ENCODE assay signal across 21 mouse cellular contexts in genomic region chr3:138226476-138226875, GRCm38 (mm10). TPM values are rescaled to one million over a fixed set of nuclear protein-coding genes. Genes with fewer than 3 reads are reported as not detected.
"Had no signal": no experiment of that assay in that cellular context is flagged by ENCODE, and none has a peak within 500 bp of the region (broad histone marks: within the 10 kb centered on the region; RNA-seq: fewer than 3 reads in every experiment).

No protein-coding gene starts in this region.

- H3K9me3 ChIP-seq: liver, embryonic 13.5 days; liver, embryonic 15.5 days; midbrain, embryonic 12.5 days; neural tube, embryonic 13.5 days; neural tube, embryonic 15.5 days; stomach, embryonic 15.5 days had no signal

- H3K4me2 ChIP-seq: liver, embryonic 13.5 days; liver, embryonic 15.5 days; lung, embryonic 14.5 days; midbrain, embryonic 12.5 days; neural tube, embryonic 13.5 days; neural tube, embryonic 15.5 days; stomach, embryonic 15.5 days had no signal

- DNase-seq: liver, embryonic 13.5 days; retina, postnatal 1 day; right cerebral cortex, adult 18-20 months; right cerebral cortex, postnatal 25 days; right cerebral cortex, postnatal 4 days; thymus, adult 2 months; thymus, postnatal 25 days; thymus, postnatal 4 days had no signal

- ATAC-seq: midbrain, embryonic 16.5 days had no signal

- H3K27ac ChIP-seq: liver, embryonic 13.5 days; liver, embryonic 15.5 days; midbrain, embryonic 12.5 days; neural tube, embryonic 13.5 days; neural tube, embryonic 15.5 days; stomach, postnatal 0 days had no signal

- H3K27me3 ChIP-seq: liver, embryonic 13.5 days; liver, embryonic 15.5 days; midbrain, embryonic 12.5 days; neural tube, embryonic 13.5 days; neural tube, embryonic 15.5 days; stomach, embryonic 15.5 days had no signal

- H3K9ac ChIP-seq: liver, embryonic 13.5 days; liver, embryonic 15.5 days; lung, embryonic 14.5 days; midbrain, embryonic 12.5 days; neural tube, embryonic 13.5 days; neural tube, embryonic 15.5 days; stomach, embryonic 15.5 days had no signal

- H3K4me3 ChIP-seq: liver, embryonic 13.5 days; liver, embryonic 15.5 days; midbrain, embryonic 12.5 days; myocyte; neural tube, embryonic 13.5 days; neural tube, embryonic 15.5 days; stomach, embryonic 15.5 days had no signal

- H3K36me3 ChIP-seq: liver, embryonic 13.5 days; liver, embryonic 15.5 days; midbrain, embryonic 12.5 days; neural tube, embryonic 13.5 days; neural tube, embryonic 15.5 days; stomach, embryonic 15.5 days had no signal

- H3K4me1 ChIP-seq: neural tube, embryonic 13.5 days; neural tube, embryonic 15.5 days; stomach, embryonic 15.5 days had no signal

RNA-seq across cellular contexts. Expression of gene Adh7, which starts 8.9 kb away (rescaled TPM):
- total RNA-seq: megakaryocyte, adult 5-6 weeks; megakaryocyte-erythroid progenitor cell, adult 5-6 weeks had no signal
- polyA plus RNA-seq: spleen, adult 2 months had no signal

RNA-seq across cellular contexts. Expression of gene 4930579F01Rik, which starts 32.9 kb away (rescaled TPM):
- total RNA-seq: megakaryocyte, adult 5-6 weeks; megakaryocyte-erythroid progenitor cell, adult 5-6 weeks had no signal
- polyA plus RNA-seq: liver, embryonic 13.5 days; liver, embryonic 15.5 days; midbrain, embryonic 12.5 days; midbrain, embryonic 16.5 days; myocyte; neural tube, embryonic 11.5 days; neural tube, embryonic 13.5 days; neural tube, embryonic 15.5 days; spleen, adult 2 months; thymus, adult 2 months had no signal

RNA-seq across cellular contexts. Expression of gene Adh1, which starts 34.3 kb away (rescaled TPM):
- total RNA-seq: megakaryocyte-erythroid progenitor cell, adult 5-6 weeks had no signal
- polyA plus RNA-seq: myocyte had no signal
